In the genomic region with DNA sequence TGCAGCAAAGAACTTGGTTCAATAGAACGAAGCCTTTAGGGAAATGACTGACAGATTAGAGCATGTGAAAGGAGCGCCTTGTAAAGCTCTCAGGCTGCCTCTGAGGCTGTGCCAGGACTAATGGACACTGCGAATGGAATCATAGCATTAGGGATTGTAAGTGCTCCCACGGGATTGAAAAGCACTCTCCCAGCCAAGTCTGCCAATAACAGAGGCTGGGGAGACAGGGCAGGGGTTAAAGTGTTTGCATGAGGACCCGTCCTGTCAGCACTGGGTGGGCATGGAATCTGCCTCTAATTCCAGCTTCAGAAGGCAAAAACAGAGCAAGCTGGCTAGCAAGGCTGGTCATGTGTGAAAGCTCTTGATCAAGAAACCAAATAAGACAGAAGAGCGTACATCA, we compare ENCODE assay signal across 15 mouse cellular contexts. TPM values are rescaled to one million over a fixed set of nuclear protein-coding genes. Genes with fewer than 3 reads are reported as not detected.
DNase-seq lines count a peak whose midpoint lies in the region; ATAC-seq and TF ChIP-seq lines count a peak whose summit lies in the region.
"Had no signal": no experiment of that assay in that cellular context is flagged by ENCODE, and none has a peak within 500 bp of the region (broad histone marks: within the 10 kb centered on the region; RNA-seq: fewer than 3 reads in every experiment).

No protein-coding gene starts in this region.

- peak; percentile 17; the same call in 1 of the 2 replicates for ATAC-seq in forebrain, embryonic 12.5 days (ENCODE audit: low FRiP score)
- no peak for ATAC-seq in liver, embryonic 15.5 days (ENCODE audit: insufficient read depth)
- ATAC-seq in neural tube, embryonic 15.5 days (ENCODE audit: low FRiP score), result no peak
- no peak for ATAC-seq in cerebellum, adult (ENCODE audit: insufficient number of reproducible peaks, low FRiP score, low TSS enrichment)

- no peak for TF ChIP-seq CTCF in layer of hippocampus, adult 2 months (conservative IDR thresholded peaks at IDR 0.05)

- no peaks in the 10 kb centered on the region for H3K9me3 ChIP-seq in forebrain, embryonic 12.5 days
- H3K9me3 ChIP-seq in liver, embryonic 15.5 days (replicated peaks), result no peaks in the 10 kb centered on the region
- H3K9me3 ChIP-seq in neural tube, embryonic 15.5 days (replicated peaks), result no peaks in the 10 kb centered on the region
- H3K9me3 ChIP-seq: embryonic facial prominence, embryonic 12.5 days; limb, embryonic 15.5 days had no signal

- no peak for DNase-seq in layer of hippocampus, adult 2 months (ENCODE audit: low spot score in 2 of 2)
- no peak for DNase-seq in layer of hippocampus, adult 18-20 months (ENCODE audit: low spot score in 2 of 2)
- DNase-seq in c-Kit-positive CD71-positive TER-119-positive erythroid progenitor cells, embryonic 14.5 days (ENCODE audit: low spot score), result no peak
- DNase-seq in left cerebral cortex, postnatal 10 days (ENCODE audit: extremely low spot score in 1 of 2, low spot score in 2 of 2), result no peak
- DNase-seq: adrenal gland, adult 8-10 months; cerebellum, adult 9-10 months; gastrocnemius, adult 2 months; heart, postnatal 10 days; kidney, adult 8-10 months had no signal

- no peak overlapping the region for H3K9ac ChIP-seq in forebrain, embryonic 12.5 days
- no peak overlapping the region for H3K9ac ChIP-seq in liver, embryonic 15.5 days
- H3K9ac ChIP-seq in neural tube, embryonic 15.5 days (replicated peaks), result no peak overlapping the region
- H3K9ac ChIP-seq: embryonic facial prominence, embryonic 12.5 days; limb, embryonic 15.5 days had no signal

- intact Hi-C loops in left cerebral cortex, postnatal 10 days (cut with DNase I), result no loop called here

- peaks cover 41% of the 10 kb centered on the region for H3K4me1 ChIP-seq in forebrain, embryonic 12.5 days
- H3K4me1 ChIP-seq in liver, embryonic 15.5 days (replicated peaks), result peaks cover 36% of the 10 kb centered on the region
- peaks cover 39% of the 10 kb centered on the region for H3K4me1 ChIP-seq in neural tube, embryonic 15.5 days

- peaks cover 28% of the 10 kb centered on the region for H3K36me3 ChIP-seq in forebrain, embryonic 12.5 days (replicated peaks)
- H3K36me3 ChIP-seq in liver, embryonic 15.5 days (replicated peaks), result peaks cover 41% of the 10 kb centered on the region
- peaks cover 17% of the 10 kb centered on the region for H3K36me3 ChIP-seq in neural tube, embryonic 15.5 days

- H3K27ac ChIP-seq in layer of hippocampus, adult 2 months, result peak overlapping the region; percentile 21; the same call in 1 of the 2 replicates
- H3K27ac ChIP-seq in forebrain, embryonic 12.5 days, result peak overlapping the region; percentile 74
- H3K27ac ChIP-seq in liver, embryonic 15.5 days (replicated peaks), result peak overlapping the region; percentile 84
- H3K27ac ChIP-seq in neural tube, embryonic 15.5 days (replicated peaks), result no peak overlapping the region; the same call in 1 of the 2 replicates
- H3K27ac ChIP-seq: embryonic facial prominence, embryonic 12.5 days; gastrocnemius, adult 2 months; limb, embryonic 15.5 days had no signal

- 0 out of 2 replicates have a peak, but pooled peaks cover 1% of the 10 kb centered on the region for H3K27me3 ChIP-seq in forebrain, embryonic 12.5 days
- H3K27me3 ChIP-seq in liver, embryonic 15.5 days, result no peaks in the 10 kb centered on the region
- no peaks in the 10 kb centered on the region for H3K27me3 ChIP-seq in neural tube, embryonic 15.5 days (replicated peaks)
- H3K27me3 ChIP-seq: embryonic facial prominence, embryonic 12.5 days had no signal

- H3K4me3 ChIP-seq in layer of hippocampus, adult 2 months, result no peak overlapping the region
- no peak overlapping the region for H3K4me3 ChIP-seq in forebrain, embryonic 12.5 days (replicated peaks)
- peak overlapping the region; percentile 94 for H3K4me3 ChIP-seq in liver, embryonic 15.5 days (replicated peaks)
- no peak overlapping the region for H3K4me3 ChIP-seq in neural tube, embryonic 15.5 days (replicated peaks)
- H3K4me3 ChIP-seq: embryonic facial prominence, embryonic 12.5 days; gastrocnemius, adult 2 months; limb, embryonic 15.5 days had no signal

- WGBS in forebrain, embryonic 12.5 days, result 16% methylated on average over 6 of the region's 6 CpGs
- 78% methylated on average over 6 of the region's 6 CpGs for WGBS in liver, embryonic 15.5 days (ENCODE audit: insufficient replicate concordance)
- 39% methylated on average over 6 of the region's 6 CpGs for WGBS in neural tube, embryonic 15.5 days

- peak overlapping the region; percentile 37; the same call in 1 of the 2 replicates for H3K4me2 ChIP-seq in forebrain, embryonic 12.5 days
- H3K4me2 ChIP-seq in liver, embryonic 15.5 days, result peak overlapping the region; percentile 90
- peak overlapping the region; percentile 4; the same call in 1 of the 2 replicates for H3K4me2 ChIP-seq in neural tube, embryonic 15.5 days
- H3K4me2 ChIP-seq: embryonic facial prominence, embryonic 12.5 days; limb, embryonic 15.5 days had no signal

RNA-seq across cellular contexts. Expression of gene Dyrk3, which starts 3.9 kb away (rescaled TPM):
- 10 to 100 TPM; 19.2 to 21.7 TPM for total RNA-seq in layer of hippocampus, adult 2 months (2021)
- total RNA-seq in layer of hippocampus, adult 18-20 months (2021), result 10 to 100 TPM; 17.4 to 20.2 TPM
- polyA plus RNA-seq in forebrain, embryonic 12.5 days (2016; fragmentation: Nextera tagmentation; extraction: Ambion mirVana), result 20.9 and 21.8 TPM in 2 replicates
- polyA plus RNA-seq in liver, embryonic 15.5 days (2015; fragmentation: Nextera tagmentation; extraction: Ambion mirVana), result 16.6 and 18.3 TPM in 2 replicates
- 10.3 and 14.0 TPM in 2 replicates for polyA plus RNA-seq in neural tube, embryonic 15.5 days (2015; fragmentation: Nextera tagmentation; extraction: Ambion mirVana)
- total RNA-seq in left cerebral cortex, postnatal 10 days (2021), result 10 to 100 TPM in 1 of 2 experiments, 1 to 10 TPM in 1; 9.9 to 11.3 TPM
- total RNA-seq: gastrocnemius, adult 2 months had no signal

RNA-seq across cellular contexts. Expression of gene Eif2d, which starts 18.8 kb away (rescaled TPM):
- total RNA-seq in layer of hippocampus, adult 2 months (2021), result 10 to 100 TPM; 41.2 to 48.6 TPM
- 10 to 100 TPM; 37.0 to 38.3 TPM for total RNA-seq in layer of hippocampus, adult 18-20 months (2021)
- polyA plus RNA-seq in forebrain, embryonic 12.5 days (2016; fragmentation: Nextera tagmentation; extraction: Ambion mirVana), result 54.8 and 56.0 TPM in 2 replicates
- polyA plus RNA-seq in liver, embryonic 15.5 days (2015; fragmentation: Nextera tagmentation; extraction: Ambion mirVana), result 26.0 and 28.1 TPM in 2 replicates
- 51.5 and 53.7 TPM in 2 replicates for polyA plus RNA-seq in neural tube, embryonic 15.5 days (2015; fragmentation: Nextera tagmentation; extraction: Ambion mirVana)
- total RNA-seq in left cerebral cortex, postnatal 10 days (2021), result 10 to 100 TPM; 37.9 to 39.6 TPM

RNA-seq across cellular contexts. Expression of gene Mapkapk2, which starts 36.6 kb away (rescaled TPM):
- 10 to 100 TPM; 28.4 to 29.4 TPM for total RNA-seq in layer of hippocampus, adult 2 months (2021)
- total RNA-seq in layer of hippocampus, adult 18-20 months (2021), result 10 to 100 TPM; 32.2 to 33.8 TPM
- polyA plus RNA-seq in forebrain, embryonic 12.5 days (2016; fragmentation: Nextera tagmentation; extraction: Ambion mirVana), result 51.0 and 55.3 TPM in 2 replicates
- polyA plus RNA-seq in liver, embryonic 15.5 days (2015; fragmentation: Nextera tagmentation; extraction: Ambion mirVana), result 13.0 and 15.7 TPM in 2 replicates
- polyA plus RNA-seq in neural tube, embryonic 15.5 days (2015; fragmentation: Nextera tagmentation; extraction: Ambion mirVana), result 15.0 and 19.9 TPM in 2 replicates
- total RNA-seq in left cerebral cortex, postnatal 10 days (2021), result 10 to 100 TPM; 26.8 to 31.1 TPM

Comparison
In these comparisons a context has a peak if more than half of its experiments do, and no peak if none do; other contexts are left out.
1. H3K4me2 ChIP-seq: peak in every context shown above with its lines; median percentile 90 in liver, embryonic 15.5 days; 37 in forebrain, embryonic 12.5 days; 4 in neural tube, embryonic 15.5 days.